Mouse (Mus musculus) liver, embryonic 14.5 days (tissue): Measurements from ENCODE around the gene Kcnq2.

ENCODE experiments used
- CTCF ChIP-seq: IDR thresholded peaks from 2 replicates; pipeline ENCODE4 v1.5.1; 2016; ENCODE audit warnings: antibody characterized with exemption, low read depth, control low read depth
- EP300 ChIP-seq: IDR thresholded peaks from 2 replicates; pipeline ENCODE4 v1.6.1; 2016; ENCODE audit warnings: antibody characterized with exemption, low read depth

- no peak for TF ChIP-seq CTCF
- TF ChIP-seq EP300: no peak
Measured at GRCm38 (mm10) chr2:181133837-181134590, 1.1 kb downstream of the Kcnq2 start.
